8 mouse cellular contexts compared by ENCODE assay signal in genomic region chr2:153995770-153996169, GRCm38 (mm10). TPM values are rescaled to one million over a fixed set of nuclear protein-coding genes. Genes with fewer than 3 reads are reported as not detected.
DNase-seq lines count a peak whose midpoint lies in the region; ATAC-seq and TF ChIP-seq lines count a peak whose summit lies in the region.

No protein-coding gene starts in this region.

- peak; percentile 50; the same call in 1 of the 2 replicates for ATAC-seq in embryonic facial prominence, embryonic 14.5 days (ENCODE audit: low read depth)

- WGBS in bone marrow, adult 2 months, result 5% methylated on average over 7 of the region's 7 CpGs
- under 1% methylated on average over 7 of the region's 7 CpGs for WGBS in embryonic facial prominence, embryonic 14.5 days

- no peak for TF ChIP-seq POLR2A in bone marrow, adult 2 months (IDR thresholded peaks at IDR 0.05; ENCODE audit: borderline replicate concordance, control insufficient read depth, low read depth, low read length)

- peak; percentile 81 for TF ChIP-seq CTCF in bone marrow, adult 2 months (IDR thresholded peaks at IDR 0.05; ENCODE audit: control insufficient read depth, insufficient read depth, low read length)

- H3K27me3 ChIP-seq in embryonic facial prominence, embryonic 14.5 days (replicated peaks; ENCODE audit: control insufficient read depth, insufficient read depth, low read length), result no peaks in the 10 kb centered on the region

- no peak overlapping the region for H3K4me3 ChIP-seq in ES-E14 (ENCODE audit: insufficient read depth in 1 of 2, low read depth in 1 of 2, low read length in 2 of 2, poor library complexity in 1 of 2, severe bottlenecking in 1 of 2)
- H3K4me3 ChIP-seq in bone marrow, adult 2 months (replicated peaks; ENCODE audit: control insufficient read depth, low read depth, low read length), result no peak overlapping the region
- H3K4me3 ChIP-seq in embryonic facial prominence, embryonic 14.5 days (ENCODE audit: low read depth, low read length), result no peak overlapping the region

- H3K27ac ChIP-seq in ES-E14 (ENCODE audit: insufficient read depth, low read depth, low read length, poor library complexity, severe bottlenecking), result no peak overlapping the region
- H3K27ac ChIP-seq in bone marrow, adult 2 months (ENCODE audit: control insufficient read depth, insufficient read depth, low read depth, low read length, poor library complexity), result no peak overlapping the region
- no peak overlapping the region for H3K27ac ChIP-seq in embryonic facial prominence, embryonic 14.5 days (replicated peaks; ENCODE audit: low read depth, low read length)

- H3K9me3 ChIP-seq in ES-E14 (ENCODE audit: control insufficient read depth, insufficient read depth, low read depth, low read length), result no peaks in the 10 kb centered on the region
- H3K9me3 ChIP-seq in embryonic facial prominence, embryonic 14.5 days (ENCODE audit: control insufficient read depth, low read length), result no peaks in the 10 kb centered on the region

- in situ Hi-C loops in ES-E14 (cut with MboI; ENCODE audit: low sequenced_read_pairs in 2 of 2, unreplicated experiment in 2 of 2), result no loop called here

- no peak overlapping the region for H3K9ac ChIP-seq in ES-E14 (ENCODE audit: insufficient read depth, low read depth, low read length, poor library complexity, severe bottlenecking)
- no peak overlapping the region for H3K9ac ChIP-seq in embryonic facial prominence, embryonic 14.5 days (ENCODE audit: low read depth, low read length)

- H3K36me3 ChIP-seq in ES-E14 (ENCODE audit: control insufficient read depth, insufficient read depth, low read length, poor library complexity, severe bottlenecking), result no peaks in the 10 kb centered on the region
- H3K36me3 ChIP-seq in embryonic facial prominence, embryonic 14.5 days (ENCODE audit: control insufficient read depth, insufficient read depth, low read length), result no peaks in the 10 kb centered on the region

- intact Hi-C loops in heart, postnatal 36 days (cut with DNase I), result no loop called here

- no peak overlapping the region for H3K4me2 ChIP-seq in embryonic facial prominence, embryonic 14.5 days (ENCODE audit: low read depth, low read length)

- no peaks in the 10 kb centered on the region for H3K4me1 ChIP-seq in ES-E14 (ENCODE audit: control insufficient read depth in 2 of 2, insufficient read depth in 2 of 2, low read length in 2 of 2, poor library complexity in 1 of 2)
- no peaks in the 10 kb centered on the region for H3K4me1 ChIP-seq in bone marrow, adult 2 months (ENCODE audit: control insufficient read depth, insufficient read depth, low read length)
- 0 out of 2 replicates have a peak, but pooled peaks cover 4% of the 10 kb centered on the region for H3K4me1 ChIP-seq in embryonic facial prominence, embryonic 14.5 days (ENCODE audit: control insufficient read depth, insufficient read depth, low read length)

- peak; percentile 42 for DNase-seq in ES-E14 (ENCODE audit: low read depth, low spot score)
- peak; percentile 81 for DNase-seq in embryonic facial prominence, embryonic 14.5 days (ENCODE audit: low spot score)
- peak; percentile 73 to 85 for DNase-seq in heart, postnatal 36 days
- peak; percentile 60 to 67 for DNase-seq in layer of hippocampus, postnatal 14 days (ENCODE audit: low spot score in 2 of 2)
- DNase-seq in lung, postnatal 25 days (ENCODE audit: low spot score), result peak; percentile 73
- DNase-seq in right cerebral cortex, postnatal 25 days, result peak; percentile 30
- DNase-seq in urinary bladder, postnatal 4 days (ENCODE audit: low spot score in 2 of 2), result peak; percentile 37 to 82

TF ChIP-seq in ES-E14, 5 proteins besides CTCF, POLR2A, EP300 and RAD21:
- TF ChIP-seq HCFC1 (IDR thresholded peaks at IDR 0.05; ENCODE audit: borderline replicate concordance, insufficient read depth, low read length) (no peak), CHD2 (IDR thresholded peaks at IDR 0.05; ENCODE audit: low read depth, low read length) (no peak), MAFK (IDR thresholded peaks at IDR 0.05; ENCODE audit: insufficient read depth, low read depth, low read length) (no peak), ZC3H11A (IDR thresholded peaks at IDR 0.05; ENCODE audit: borderline replicate concordance, low read depth, low read length) (no peak; the same call in 1 of the 2 replicates), ZNF384 (IDR thresholded peaks at IDR 0.05; ENCODE audit: low read depth, low read length) (no peak)

RNA-seq across cellular contexts. Expression of gene Bpifa2, which starts 12.3 kb away (rescaled TPM):
- total RNA-seq in ES-E14 (2012; rRNA removed), result not detected in 2 replicates
- polyA plus RNA-seq in bone marrow, adult 2 months (2011; ENCODE audit: insufficient read depth, insufficient read length, low replicate concordance, missing spikeins), result not detected in 2 replicates
- 0.47 TPM in 1 of 2 replicates, not detected in the other for polyA plus RNA-seq in embryonic facial prominence, embryonic 14.5 days (2014; fragmentation: Nextera tagmentation; extraction: Ambion mirVana)
- not detected for total RNA-seq in heart, postnatal 36 days (2021)
- not detected for total RNA-seq in layer of hippocampus, postnatal 14 days (2021)

RNA-seq across cellular contexts. Expression of gene Bpifa6, which starts 21.0 kb away (rescaled TPM):
- not detected in 2 replicates for total RNA-seq in ES-E14 (2012; rRNA removed)
- not detected in 2 replicates for polyA plus RNA-seq in bone marrow, adult 2 months (2011; ENCODE audit: insufficient read depth, insufficient read length, low replicate concordance, missing spikeins)
- 0.13 TPM in 1 of 2 replicates, not detected in the other for polyA plus RNA-seq in embryonic facial prominence, embryonic 14.5 days (2014; fragmentation: Nextera tagmentation; extraction: Ambion mirVana)
- total RNA-seq in heart, postnatal 36 days (2021), result not detected
- not detected for total RNA-seq in layer of hippocampus, postnatal 14 days (2021)

RNA-seq across cellular contexts. Expression of gene Bpifb4, which starts 57.8 kb away (rescaled TPM):
- not detected in 2 replicates for total RNA-seq in ES-E14 (2012; rRNA removed)
- not detected in 2 replicates for polyA plus RNA-seq in bone marrow, adult 2 months (2011; ENCODE audit: insufficient read depth, insufficient read length, low replicate concordance, missing spikeins)
- polyA plus RNA-seq in embryonic facial prominence, embryonic 14.5 days (2014; fragmentation: Nextera tagmentation; extraction: Ambion mirVana), result 0.11 TPM in 1 of 2 replicates, not detected in the other
- total RNA-seq in heart, postnatal 36 days (2021), result not detected
- not detected for total RNA-seq in layer of hippocampus, postnatal 14 days (2021)

Comparison
In these comparisons a context has a peak if more than half of its experiments do, and no peak if none do; other contexts are left out.
1. DNase-seq: peak in every context shown above with its lines; median percentile 81 in embryonic facial prominence, embryonic 14.5 days; 79 in heart, postnatal 36 days; 73 in lung, postnatal 25 days; 64 in layer of hippocampus, postnatal 14 days; 60 in urinary bladder, postnatal 4 days; 42 in ES-E14; 30 in right cerebral cortex, postnatal 25 days.